Mouse (Mus musculus): Measurements from ENCODE around the gene Nol9.
"Not testable (repeated sequence)": the region's sequence is repeated elsewhere in the genome, so short reads cannot be mapped to it uniquely, and the experiment has no call there.

Nol9 gene

GRCm38 (mm10) chr4:152010707-152011134, 28.4 kb upstream of the Nol9 start:
- no peak for ATAC-seq (ENCODE audit: low TSS enrichment)

- no peak for ATAC-seq (ENCODE audit: low TSS enrichment)
These were observed 27.9 kb upstream of the Nol9 start for GRCm38 (mm10) chr4:152011171-152011760.

- ATAC-seq (ENCODE audit: low TSS enrichment), result no peak
These were observed 27.0 kb upstream of the Nol9 start for GRCm38 (mm10) chr4:152012109-152012508.

GRCm38 (mm10) chr4:152013036-152013813, 25.9 kb upstream of the Nol9 start:
- ATAC-seq (ENCODE audit: low TSS enrichment), result no peak

GRCm38 (mm10) chr4:152019073-152019472, 20.0 kb upstream of the Nol9 start:
- ATAC-seq (ENCODE audit: low TSS enrichment), result no peak

- ATAC-seq (ENCODE audit: low TSS enrichment), result no peak
These were observed 19.1 kb upstream of the Nol9 start for GRCm38 (mm10) chr4:152020024-152020423.

- ATAC-seq (ENCODE audit: low TSS enrichment), result no peak
These were observed 17.5 kb upstream of the Nol9 start for GRCm38 (mm10) chr4:152021568-152022097.

GRCm38 (mm10) chr4:152022506-152022905, 16.6 kb upstream of the Nol9 start:
- ATAC-seq (ENCODE audit: low TSS enrichment), result no peak

GRCm38 (mm10) chr4:152024525-152024924, 14.6 kb upstream of the Nol9 start:
- ATAC-seq (ENCODE audit: low TSS enrichment), result no peak

- peak; percentile 36 for ATAC-seq (ENCODE audit: low TSS enrichment)
These were observed 12.2 kb upstream of the Nol9 start for GRCm38 (mm10) chr4:152026751-152027508.

GRCm38 (mm10) chr4:152027524-152027923, 11.6 kb upstream of the Nol9 start, which contains the start of gene Zbtb48:
Gene Zbtb48 (minus strand): TSS chr4:152027671.
- ATAC-seq (ENCODE audit: low TSS enrichment), result peak; percentile 95

- ATAC-seq (ENCODE audit: low TSS enrichment), result no peak
These were observed 10.7 kb upstream of the Nol9 start for GRCm38 (mm10) chr4:152028456-152028855.

- ATAC-seq (ENCODE audit: low TSS enrichment), result no peak
These were observed 10.0 kb upstream of the Nol9 start for GRCm38 (mm10) chr4:152029087-152029486.

- no peak for ATAC-seq (ENCODE audit: low TSS enrichment)
These were observed 9.1 kb upstream of the Nol9 start for GRCm38 (mm10) chr4:152029997-152030396.

- ATAC-seq (ENCODE audit: low TSS enrichment), result no peak
These were observed 6.2 kb upstream of the Nol9 start for GRCm38 (mm10) chr4:152032922-152033321.

- ATAC-seq (ENCODE audit: low TSS enrichment), result not testable (repeated sequence)
These were observed 2.7 kb upstream of the Nol9 start for GRCm38 (mm10) chr4:152036464-152036863.

GRCm38 (mm10) chr4:152038225-152038984, 716 bp upstream of the Nol9 start, which contains the start of gene Tas1r1:
Gene Tas1r1 (minus strand): TSS chr4:152038568.
- ATAC-seq (ENCODE audit: low TSS enrichment), result no peak

- no peak for ATAC-seq (ENCODE audit: low TSS enrichment)
These were observed 750 bp downstream of the Nol9 start for GRCm38 (mm10) chr4:152039831-152040310.

- no peak for ATAC-seq (ENCODE audit: low TSS enrichment)
These were observed 3.0 kb downstream of the Nol9 start for GRCm38 (mm10) chr4:152041924-152042641.

- no peak for ATAC-seq (ENCODE audit: low TSS enrichment)
These were observed 4.0 kb downstream of the Nol9 start for GRCm38 (mm10) chr4:152043171-152043570.

- ATAC-seq (ENCODE audit: low TSS enrichment), result no peak
These were observed 5.5 kb downstream of the Nol9 start for GRCm38 (mm10) chr4:152044609-152045008.

Measured in frontal cortex, adult (tissue).